Mouse (Mus musculus): Measurements from ENCODE around the gene Dab2ip. TPM values are rescaled to one million over a fixed set of nuclear protein-coding genes. Genes with fewer than 3 reads are reported as not detected.

Gene Dab2ip
- total and polyA plus RNA-seq, 3 experiments = 4.9 to 15.6 (median 7.8) TPM

DNA sequence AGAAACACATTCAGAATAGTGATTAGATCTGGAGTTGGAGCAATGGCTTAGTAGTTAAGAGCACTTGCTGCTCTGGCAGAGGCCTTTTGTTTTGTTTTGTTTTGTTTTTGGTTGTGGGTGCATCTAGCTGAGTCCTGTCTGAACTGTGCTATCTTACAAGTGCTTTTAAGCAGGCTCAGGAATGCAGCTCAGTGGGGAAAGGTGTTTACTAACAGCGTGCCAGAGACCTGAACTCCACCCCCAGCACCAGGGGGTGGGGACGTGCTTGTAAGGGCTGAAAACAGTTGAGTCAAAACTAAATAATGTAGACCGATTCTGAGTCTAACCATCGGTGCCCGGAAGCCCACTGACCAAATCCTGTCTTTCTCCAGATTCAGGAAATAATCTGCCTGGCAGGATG, 37.7 kb downstream of the Dab2ip start:
- TF ChIP-seq ZKSCAN1 (IDR thresholded peaks at IDR 0.05; ENCODE audit: borderline replicate concordance, low read depth, low read length) = no peak
- TF ChIP-seq ETS1 (conservative IDR thresholded peaks at IDR 0.05; ENCODE audit: low read depth, low read length) = no peak
- TF ChIP-seq ZNF384 (IDR thresholded peaks at IDR 0.05; ENCODE audit: low read depth, low read length) = no peak
- no peak for TF ChIP-seq USF2 (conservative IDR thresholded peaks at IDR 0.05; ENCODE audit: low read depth, low read length)
- no peak for TF ChIP-seq MAX (IDR thresholded peaks at IDR 0.05; ENCODE audit: low read length)
- no peak for TF ChIP-seq BHLHE40 (IDR thresholded peaks at IDR 0.05; ENCODE audit: low read depth, low read length)
- no peak for TF ChIP-seq E2F4 (IDR thresholded peaks at IDR 0.05; ENCODE audit: insufficient replicate concordance, low read depth, low read length)
- Histone ChIP-seq H3K4me2 (ENCODE audit: insufficient read depth, low read depth, poor library complexity, severe bottlenecking) (no peak overlapping the region), H3K79me2 (replicated peaks; ENCODE audit: control insufficient read depth, extremely low read depth, insufficient read depth, poor library complexity, severe bottlenecking) (no peaks in the 10 kb centered on the region), H3K36me3 (replicated peaks in 1 of 2; ENCODE audit: control insufficient read depth in 1 of 2, insufficient read depth in 1 of 2, low read length in 1 of 2) (no peaks in the 10 kb centered on the region), H3K27me3 (replicated peaks) (peaks cover 5% of the 10 kb centered on the region), H3K4me3 (replicated peaks in 1 of 3; ENCODE audit: low read depth in 2 of 3, low read length in 2 of 3, poor library complexity in 1 of 3) (no peak overlapping the region), H3K9ac (ENCODE audit: insufficient read depth, low read depth) (no peak overlapping the region), H3K9me3 (replicated peaks; ENCODE audit: low read length) (no peaks in the 10 kb centered on the region), H3K27ac (ENCODE audit: insufficient read depth, low read depth) (no peak overlapping the region), H3K4me1 (ENCODE audit: control insufficient read depth in 1 of 2, insufficient read depth in 2 of 2) (peaks cover 12 to 62% of the 10 kb centered on the region in 2 experiments)
- in situ Hi-C loops (cut with MboI; ENCODE audit: low pct_ligation_motif_present, low pct_unique_long_range_greater_than_20kb, low sequenced_read_pairs) (no loop called here), dilution Hi-C loops (cut with MboI; ENCODE audit: extremely low pct_ligation_motif_present, extremely low pct_unique_long_range_greater_than_20kb, low sequenced_read_pairs) (no loop called here)
- no peak for DNase-seq (ENCODE audit: extremely low read depth)

- no peak overlapping the region for H3K4me2 ChIP-seq (ENCODE audit: insufficient read depth, low read depth, poor library complexity, severe bottlenecking)
- H3K4me1 ChIP-seq (ENCODE audit: control insufficient read depth in 1 of 2, insufficient read depth in 2 of 2) = peaks cover 12 to 59% of the 10 kb centered on the region in 2 experiments
- in situ Hi-C loops (cut with MboI; ENCODE audit: low pct_ligation_motif_present, low pct_unique_long_range_greater_than_20kb, low sequenced_read_pairs) = no loop called here
- no peaks in the 10 kb centered on the region for H3K9me3 ChIP-seq (replicated peaks; ENCODE audit: low read length)
- H3K9ac ChIP-seq (ENCODE audit: insufficient read depth, low read depth) = no peak overlapping the region
- H3K4me3 ChIP-seq (replicated peaks in 1 of 3; ENCODE audit: low read depth in 2 of 3, low read length in 2 of 3, poor library complexity in 1 of 3) = no peak overlapping the region
- H3K27ac ChIP-seq (ENCODE audit: insufficient read depth, low read depth) = no peak overlapping the region
- no peaks in the 10 kb centered on the region for H3K79me2 ChIP-seq (replicated peaks; ENCODE audit: control insufficient read depth, extremely low read depth, insufficient read depth, poor library complexity, severe bottlenecking)
- no peak for TF ChIP-seq POLR2A (IDR thresholded peaks at IDR 0.05; ENCODE audit: low read depth, low read length)
- no peak for TF ChIP-seq ZMIZ1 (IDR thresholded peaks at IDR 0.05; ENCODE audit: low read depth, low read length)
- TF ChIP-seq USF2 (conservative IDR thresholded peaks at IDR 0.05; ENCODE audit: low read depth, low read length) = no peak
- no peak for TF ChIP-seq RAD21 (IDR thresholded peaks at IDR 0.05; ENCODE audit: low read depth, low read length)
- TF ChIP-seq RCOR1 (conservative IDR thresholded peaks at IDR 0.05; ENCODE audit: low read depth, low read length) = no peak
- no peak for TF ChIP-seq BHLHE40 (IDR thresholded peaks at IDR 0.05; ENCODE audit: low read depth, low read length)
- no peak for TF ChIP-seq CHD2 (IDR thresholded peaks at IDR 0.05; ENCODE audit: low read length)
- TF ChIP-seq CTCF (conservative IDR thresholded peaks at IDR 0.05 in 1 of 2, IDR thresholded peaks at IDR 0.05 in 1 of 2; ENCODE audit: low read depth in 2 of 2, low read length in 2 of 2) = no peak
- no peak for TF ChIP-seq TBP (conservative IDR thresholded peaks at IDR 0.05; ENCODE audit: low read depth, low read length)
- TF ChIP-seq HCFC1 (IDR thresholded peaks at IDR 0.05; ENCODE audit: low read depth, low read length) = no peak
- no peak for TF ChIP-seq ZKSCAN1 (IDR thresholded peaks at IDR 0.05; ENCODE audit: borderline replicate concordance, low read depth, low read length)
- no peak for TF ChIP-seq MAZ (IDR thresholded peaks at IDR 0.05; ENCODE audit: low read depth, low read length)
- no peak for TF ChIP-seq MEF2A (IDR thresholded peaks at IDR 0.05; ENCODE audit: borderline replicate concordance, low read depth, low read length)
- TF ChIP-seq ZC3H11A (IDR thresholded peaks at IDR 0.05; ENCODE audit: low read depth, low read length) = no peak
- no peak for TF ChIP-seq NELFE (IDR thresholded peaks at IDR 0.05; ENCODE audit: low read depth, low read length)
- no peak for TF ChIP-seq SMC3 (IDR thresholded peaks at IDR 0.05; ENCODE audit: low read depth, low read length)
- no peak for TF ChIP-seq JUN (IDR thresholded peaks at IDR 0.05; ENCODE audit: insufficient read depth, low read depth, low read length)
- no peak for TF ChIP-seq E2F4 (IDR thresholded peaks at IDR 0.05; ENCODE audit: insufficient replicate concordance, low read depth, low read length)
- peaks cover 3% of the 10 kb centered on the region for H3K27me3 ChIP-seq (replicated peaks)
- no peaks in the 10 kb centered on the region for H3K36me3 ChIP-seq (replicated peaks in 1 of 2; ENCODE audit: control insufficient read depth in 1 of 2, insufficient read depth in 1 of 2, low read length in 1 of 2)
- dilution Hi-C loops (cut with MboI; ENCODE audit: extremely low pct_ligation_motif_present, extremely low pct_unique_long_range_greater_than_20kb, low sequenced_read_pairs) = no loop called here
- no peak for DNase-seq (ENCODE audit: extremely low read depth)
Observed at GRCm38 (mm10) chr2:35596796-35597195, 38.7 kb downstream of the Dab2ip start.
